Mouse (Mus musculus) megakaryocyte, embryonic 14.5 days (primary cell): Measurements from ENCODE around the gene Adssl1.

Experiments
- FLI1 ChIP-seq: IDR thresholded peaks from 2 replicates; pipeline ENCODE4 v1.6.1; 2012; ENCODE audit warnings: low read length, inconsistent platforms, mixed read lengths
- GATA1 ChIP-seq: IDR thresholded peaks from 3 replicates; pipeline ENCODE4 v1.6.1; 2012; ENCODE audit warnings: mixed read lengths, low read length, inconsistent platforms, borderline replicate concordance

- TF ChIP-seq GATA1 (no peak), FLI1 (no peak)
Measured at GRCm38 (mm10) chr12:112651778-112652439, 32.1 kb downstream of the Adssl1 start.
